Mouse (Mus musculus) brain, embryonic 14.5 days (tissue): Measurements from ENCODE around the gene Pacsin2. TPM values are rescaled to one million over a fixed set of nuclear protein-coding genes. Genes with fewer than 3 reads are reported as not detected.
A peak's percentile ranks its signal among the peaks of the same experiment; 100 is the strongest.
"Not testable (repeated sequence)": the region's sequence is repeated elsewhere in the genome, so short reads cannot be mapped to it uniquely, and the experiment has no call there.

Experiments
- DNase-seq: peaks from one replicate; pipeline ENCODE4 v3.0.0-alpha.2; 2011; ENCODE audit warnings: low read depth
- CTCF ChIP-seq: fragments of 200-500 bp; IDR thresholded peaks from 2 replicates; pipeline ENCODE4 v1.5.1; 2012; ENCODE audit warnings: inconsistent platforms, mild to moderate bottlenecking, moderate library complexity, borderline replicate concordance; ENCODE audit not compliant: insufficient read depth, insufficient read length; ENCODE audit errors: extremely low read depth
- POLR2A ChIP-seq: fragments of 200-500 bp; IDR thresholded peaks from 2 replicates; pipeline ENCODE4 v1.6.1; 2012; ENCODE audit warnings: mild to moderate bottlenecking, inconsistent platforms, borderline replicate concordance; ENCODE audit not compliant: poor library complexity, insufficient read depth, insufficient read length, severe bottlenecking; ENCODE audit errors: extremely low read depth
- polyA plus RNA-seq: library from polyadenylated mRNA; depleted of rRNA; stranded (reverse); fragments of >200 nt; gene quantifications from 2 replicates; pipeline ENCODE4 v1.2.3, GENCODE M21; 2012

Pacsin2 gene
- polyA plus RNA-seq, 1 experiment: 31.4 TPM

DNA sequence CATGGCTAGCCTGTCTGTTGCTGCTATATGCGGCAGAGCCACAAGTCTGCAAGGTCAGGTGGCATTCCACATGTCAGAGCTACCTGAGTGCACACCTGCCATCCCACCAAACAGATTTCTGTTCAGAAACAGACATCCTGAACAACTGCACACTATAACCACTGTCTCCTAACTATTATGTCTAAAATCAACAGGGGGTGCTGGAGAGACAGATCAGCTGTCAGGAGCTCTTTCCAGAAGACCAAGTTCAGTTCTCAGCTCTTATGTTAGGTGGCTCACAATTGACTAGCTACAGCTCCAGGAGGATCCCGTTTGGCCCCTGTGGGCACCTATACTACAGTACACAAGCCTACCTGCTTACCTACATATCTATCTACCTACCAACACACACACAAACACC, 71.7 kb downstream of the Pacsin2 start:
- DNase-seq: no peak
- TF ChIP-seq POLR2A: no peak
- TF ChIP-seq CTCF: no peak

DNA sequence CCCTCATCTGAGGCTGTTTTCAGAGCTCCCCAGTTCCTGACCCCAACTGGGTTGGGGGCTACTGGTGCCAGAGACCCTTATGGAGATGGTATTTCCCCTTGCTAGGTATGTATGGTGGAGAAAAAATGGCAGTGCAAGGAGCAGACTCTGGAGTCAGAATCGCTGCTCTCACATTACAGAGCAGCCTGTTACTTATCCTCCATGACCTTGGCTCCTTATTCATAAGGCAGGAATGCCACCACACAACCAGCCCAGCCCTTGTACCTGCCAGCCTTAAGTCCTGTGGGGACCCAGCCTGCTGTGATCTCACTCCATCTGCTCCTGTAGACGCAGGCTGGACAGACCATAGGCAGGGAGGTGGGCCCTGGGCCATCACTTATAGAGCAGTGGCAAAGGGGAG, 76.5 kb downstream of the Pacsin2 start:
- TF ChIP-seq CTCF (no peak), POLR2A (no peak)
- no peak for DNase-seq

DNA sequence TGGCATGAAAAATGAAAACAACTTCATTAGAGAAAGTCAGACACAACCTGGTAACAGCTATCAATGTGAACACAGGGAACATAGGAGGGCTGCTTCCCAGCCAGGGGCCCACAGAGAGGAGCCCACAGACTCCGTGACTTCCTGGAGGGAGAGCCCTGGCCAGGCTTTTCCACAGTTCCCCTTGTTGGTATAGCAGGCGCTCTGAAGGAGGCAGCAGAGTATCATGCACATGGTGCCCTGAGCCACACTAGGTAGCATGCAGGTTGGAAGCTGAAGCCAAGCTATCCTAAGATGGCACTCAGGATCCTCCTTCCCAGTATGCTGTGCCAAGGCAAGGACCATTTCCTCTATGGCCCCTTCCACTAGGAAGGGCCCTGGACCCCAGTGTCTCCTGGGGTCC, 80.8 kb downstream of the Pacsin2 start:
- TF ChIP-seq CTCF (peak; percentile 13; the same call in 1 of the 2 replicates), POLR2A (no peak)

DNA sequence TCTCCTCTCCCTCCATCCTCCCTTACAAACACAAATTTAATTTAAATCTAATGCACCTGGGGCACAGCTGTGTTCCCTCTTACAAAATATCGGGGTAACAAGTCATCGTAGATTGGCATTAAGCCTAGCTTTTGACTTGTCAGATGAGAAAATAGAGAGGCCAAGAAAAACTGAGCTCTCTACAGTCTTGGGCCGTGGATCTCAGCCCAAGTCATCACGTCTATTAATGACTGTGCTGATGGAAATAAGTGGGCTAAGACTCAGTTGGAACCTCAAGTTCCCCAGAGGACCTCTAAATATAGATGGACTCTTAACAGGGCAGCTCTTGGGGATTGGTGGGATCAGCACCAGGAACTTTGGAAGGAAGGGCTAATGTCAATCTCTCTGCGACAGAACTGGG, 81.3 kb downstream of the Pacsin2 start:
- TF ChIP-seq POLR2A: no peak
- TF ChIP-seq CTCF: no peak
- DNase-seq: no peak

More for the DNA sequence above, 80.8 kb downstream of the Pacsin2 start:
- DNase-seq: no peak

DNA sequence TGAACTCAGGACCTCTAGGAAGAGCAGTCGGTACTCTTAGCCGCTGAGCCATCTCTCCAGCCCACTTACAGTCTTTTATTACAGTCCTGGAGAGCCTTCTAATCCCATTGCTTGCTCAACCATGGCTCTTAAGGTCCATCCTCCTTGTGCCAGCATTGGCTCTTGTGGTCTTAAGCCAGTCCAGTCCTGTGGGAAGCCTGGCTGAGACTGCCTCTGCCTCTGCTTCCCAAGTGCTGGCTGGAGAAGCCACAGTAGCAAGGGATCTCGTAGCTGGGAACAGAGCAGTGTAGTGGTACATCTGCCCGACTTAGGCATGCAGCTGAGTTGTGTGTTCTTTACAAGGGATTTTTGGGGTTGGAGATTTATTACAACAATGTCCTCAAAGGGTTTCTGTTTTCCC, 81.9 kb downstream of the Pacsin2 start:
- DNase-seq: no peak
- TF ChIP-seq CTCF (no peak), POLR2A (no peak)

DNA sequence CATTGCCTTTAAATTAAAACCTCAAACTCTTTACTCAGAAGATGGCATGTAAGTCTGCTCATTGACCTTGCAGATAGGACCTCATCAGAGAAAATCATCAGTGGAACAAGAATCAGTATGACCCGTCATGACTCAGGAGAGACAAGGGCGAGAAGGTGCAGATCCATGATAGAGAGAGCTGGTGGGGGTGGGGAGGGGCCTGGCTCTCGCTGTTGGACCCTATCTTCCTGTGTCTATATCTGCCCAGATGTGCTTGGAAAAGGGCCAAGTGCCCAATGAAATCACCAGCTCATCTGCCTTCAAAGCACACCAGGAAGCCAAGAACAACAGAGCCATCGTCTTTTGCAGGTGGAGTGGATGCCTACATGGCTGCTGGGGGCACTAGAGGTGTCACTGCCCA, 87.3 kb downstream of the Pacsin2 start:
- TF ChIP-seq POLR2A (no peak), CTCF (no peak)
- DNase-seq: no peak

DNA sequence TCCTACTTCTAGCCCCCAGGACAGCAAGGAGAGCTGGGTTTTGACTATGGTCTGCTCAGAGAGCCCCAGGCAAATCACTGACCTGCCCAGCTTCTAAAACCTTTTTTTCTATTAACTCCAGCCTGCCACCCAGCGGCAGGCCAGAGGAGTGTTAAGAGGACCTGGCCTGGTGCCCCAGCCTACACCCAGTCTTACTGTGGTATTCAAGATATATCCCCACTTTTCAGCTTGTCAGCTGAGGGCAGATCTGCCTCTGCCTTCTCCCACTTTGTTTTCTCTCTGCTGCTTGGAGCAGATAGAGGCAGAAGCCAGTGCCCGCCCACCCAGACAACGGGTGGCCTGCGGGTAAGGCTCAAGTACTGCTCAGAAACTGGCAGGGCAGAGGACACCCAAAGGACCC, 89.3 kb downstream of the Pacsin2 start:
- TF ChIP-seq CTCF (peak; percentile 69), POLR2A (no peak)

DNA sequence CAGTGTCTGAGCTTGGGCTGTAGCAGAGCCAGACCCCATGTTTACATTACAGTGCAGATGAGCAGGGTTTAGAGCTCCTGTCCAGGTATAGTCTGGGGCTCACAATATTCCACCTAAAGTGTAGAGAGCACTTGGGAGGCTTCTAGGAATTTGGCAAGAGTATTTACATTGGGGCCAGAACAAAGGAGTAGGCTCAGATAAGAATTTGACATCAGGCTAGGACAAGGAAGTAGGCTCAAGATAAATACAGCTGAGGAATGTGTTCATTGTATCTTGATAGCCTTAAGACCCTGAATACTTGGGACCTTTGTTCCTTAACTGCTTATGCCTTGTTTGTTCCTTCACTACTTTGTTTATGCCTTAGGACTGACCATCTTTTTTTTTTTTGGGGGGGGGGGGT, 90.3 kb downstream of the Pacsin2 start:
- DNase-seq: no peak
- TF ChIP-seq CTCF: no peak
- no peak for TF ChIP-seq POLR2A

More for the DNA sequence above, 89.3 kb downstream of the Pacsin2 start:
- peak; percentile 58 for DNase-seq

DNA sequence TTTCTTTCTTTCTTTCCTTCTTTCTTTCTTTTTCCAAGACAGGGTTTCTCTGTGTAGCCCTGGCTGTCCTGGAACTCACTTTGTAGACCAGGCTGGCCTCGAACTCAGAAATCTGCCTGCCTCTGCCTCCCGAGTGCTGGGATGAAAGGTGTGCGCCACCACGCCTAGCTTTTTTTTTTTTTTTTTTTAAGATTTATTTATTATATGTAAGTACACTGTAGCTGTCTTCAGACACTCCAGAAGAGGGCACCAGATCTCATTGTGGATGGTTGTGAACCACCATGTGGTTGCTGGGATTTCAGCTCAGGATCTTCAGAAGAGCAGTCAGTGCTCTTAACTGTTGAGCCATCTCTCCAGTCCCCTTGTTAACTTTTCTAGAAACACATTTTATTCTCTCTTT, 95.7 kb downstream of the Pacsin2 start:
- not testable (repeated sequence) for DNase-seq

DNA sequence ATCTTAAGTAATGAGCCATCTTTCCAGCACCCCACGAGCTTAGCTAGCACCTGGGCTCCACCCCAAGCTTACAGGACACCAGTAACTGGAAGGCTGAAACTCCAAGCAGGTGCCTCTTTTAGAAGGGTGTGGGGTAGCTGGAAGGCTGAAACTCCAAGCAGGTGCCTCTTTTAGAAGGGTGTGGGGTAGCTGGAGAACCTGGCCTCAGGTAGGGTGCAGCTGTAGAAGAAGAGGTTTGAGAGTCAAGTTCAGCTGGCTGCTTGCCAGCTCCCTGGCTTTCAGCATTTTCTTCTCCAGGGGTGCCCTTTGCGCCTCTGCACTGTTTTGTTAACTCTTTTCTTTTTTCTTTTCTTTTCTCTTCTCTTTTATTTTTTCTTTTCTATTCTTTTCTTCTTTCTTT, 96.1 kb downstream of the Pacsin2 start:
- no peak for TF ChIP-seq CTCF
- no peak for TF ChIP-seq POLR2A
- DNase-seq: no peak

DNA sequence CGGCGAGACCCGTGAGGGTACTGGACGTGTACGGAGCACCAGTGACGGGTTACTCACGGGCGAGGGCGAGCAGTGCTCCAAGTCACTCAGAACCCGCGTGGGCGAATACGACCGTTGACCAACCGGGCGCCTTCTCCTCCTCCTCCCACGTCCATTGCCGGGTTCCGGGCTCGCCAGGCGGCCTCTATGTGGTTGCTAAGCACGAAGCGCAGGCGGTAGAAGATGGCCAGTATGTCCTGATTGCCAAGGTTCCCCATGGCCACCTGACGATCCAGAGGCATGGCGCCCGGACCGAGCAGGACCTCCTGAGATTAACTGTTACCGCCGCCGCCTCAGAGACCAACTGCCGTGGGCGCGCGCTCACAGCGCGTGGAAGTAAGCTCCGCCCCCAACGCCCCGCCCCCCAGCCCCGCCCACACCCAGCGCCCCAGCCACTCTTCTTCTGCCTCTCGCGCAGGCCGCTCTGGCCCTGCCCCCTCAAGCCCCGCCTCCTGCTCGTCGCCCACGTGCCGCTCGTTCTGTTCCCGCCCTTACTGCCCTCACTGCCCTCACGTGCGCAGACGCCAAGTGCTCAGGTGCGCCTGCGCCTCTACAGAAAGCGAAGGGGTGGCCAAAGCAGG, 97.4 kb downstream of the Pacsin2 start:
- no peak for TF ChIP-seq POLR2A
- no peak for TF ChIP-seq CTCF
- DNase-seq: peak; percentile 80

DNA sequence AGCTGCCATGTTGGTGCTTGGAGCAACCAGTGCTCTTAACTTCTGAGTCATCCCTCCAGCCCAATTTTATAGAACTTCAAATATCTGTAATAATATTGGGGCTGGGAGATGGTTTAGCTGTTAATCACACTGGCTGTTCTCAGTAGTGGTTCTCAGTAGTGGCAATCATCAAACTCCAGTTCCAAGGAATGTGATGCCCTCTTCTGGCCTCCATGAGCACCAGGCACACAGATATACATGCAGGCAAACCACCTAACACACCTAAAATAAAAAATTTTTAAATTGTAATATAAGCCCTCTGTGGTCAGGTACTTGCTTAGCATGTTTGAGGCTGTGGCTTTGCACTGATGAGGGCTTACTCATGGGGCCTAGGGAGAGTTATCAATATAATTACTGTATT, 98.7 kb downstream of the Pacsin2 start:
- no peak for DNase-seq
- TF ChIP-seq CTCF (no peak), POLR2A (no peak)
